Mouse (Mus musculus): Measurements from ENCODE around the gene Gnai3.

- TF ChIP-seq CTCF (IDR thresholded peaks at IDR 0.05; ENCODE audit: insufficient read depth, low read depth, low read length) (no peak), POLR2A (IDR thresholded peaks at IDR 0.05; ENCODE audit: insufficient read depth, low read depth, low read length) (no peak)
Observed at GRCm38 (mm10) chr3:108169199-108169598, 23.3 kb upstream of the Gnai3 start.

All from olfactory bulb, adult 2 months (tissue).